Mouse (Mus musculus) embryonic stem cell, embryonic (primary cell): ENCODE results near the gene Gm28048.

ENCODE experiments used
- CTCF ChIA-PET, 4 experiments: fragments of 300-600 bp in 2 of 4; fragments of 350-600 bp in 2 of 4; sonication (Branson Sonifier 250); formaldehyde crosslinking; loops; one replicate each; lab custom pipeline; 2022; ENCODE audit warnings: inconsistent platforms in 2 of 4; lab: Charles Lee
- POLR2A ChIA-PET, 4 experiments: fragments of 300-600 bp in 2 of 4; fragments of 350-600 bp in 2 of 4; sonication (Branson Sonifier 250); formaldehyde crosslinking; loops; one replicate each; lab custom pipeline; 2022; ENCODE audit warnings: antibody characterized with exemption in 4 of 4, inconsistent platforms in 1 of 4; lab: Charles Lee

Gm28048 gene

GRCm38 (mm10) chr11:22831916-22832315 lies 150.0 kb downstream of the Gm28048 start:
- ChIA-PET POLR2A (interaction anchor here in 3 of 4 experiments (0.6 to 30.7 kb wide), 13 partner anchors 9 to 265 kb away, joined by 3 to 437 read pairs (median 7); partner anchors contain the start of gene B3gnt2 (in 2 of the 3)), CTCF (interaction anchor here in 2 of 4 experiments (0.7 to 1.0 kb wide), 3 partner anchors 8 to 863 kb away, joined by 3 to 4 read pairs (median 4); no protein-coding TSS in a partner anchor)

GRCm38 (mm10) chr11:22830684-22831083 lies 151.2 kb downstream of the Gm28048 start:
- ChIA-PET POLR2A (interaction anchor here (0.6 to 30.7 kb wide), 47 partner anchors 9 to 1566 kb away, joined by 3 to 437 read pairs (median 4); partner anchors contain the start of genes B3gnt2 (in 2 of the 4) and Zrsr1 (in 1 of the 4)), CTCF (interaction anchor here in 3 of 4 experiments (0.7 to 1.7 kb wide), 5 partner anchors 9 to 94 kb away, joined by 3 to 6 read pairs (median 5); no protein-coding TSS in a partner anchor)

- ChIA-PET CTCF (interaction anchor here in 3 of 4 experiments (0.7 to 1.7 kb wide), 4 partner anchors 15 to 93 kb away, joined by 3 to 6 read pairs (median 6); no protein-coding TSS in a partner anchor), POLR2A (interaction anchor here (0.6 to 30.7 kb wide), 50 partner anchors 9 to 1565 kb away, joined by 3 to 437 read pairs (median 4); partner anchors contain the start of genes B3gnt2 (in 2 of the 4), Cct4 (in 1 of the 4) and Zrsr1 (in 1 of the 4))
Measured at GRCm38 (mm10) chr11:22830179-22830611, 151.7 kb downstream of the Gm28048 start.

- ChIA-PET CTCF (interaction anchor here in 2 of 4 experiments (0.6 to 1.1 kb wide), 3 partner anchors 14 to 140 kb away, joined by 3 to 5 read pairs (median 4); no protein-coding TSS in a partner anchor), POLR2A (interaction anchor here in 3 of 4 experiments (0.7 to 30.7 kb wide), 26 partner anchors 8 to 222 kb away, joined by 3 to 437 read pairs (median 6); partner anchors contain the start of gene B3gnt2 (in 2 of the 3))
Measured at GRCm38 (mm10) chr11:22828988-22829632, 152.8 kb downstream of the Gm28048 start.

- CTCF ChIA-PET, result no interaction called here
- POLR2A ChIA-PET, result interaction anchor here in 3 of 4 experiments (0.5 to 30.7 kb wide), 17 partner anchors 9 to 206 kb away, joined by 3 to 437 read pairs (median 5); partner anchors contain the start of gene B3gnt2 (in 1 of the 3)
Measured at GRCm38 (mm10) chr11:22827514-22828080, 154.3 kb downstream of the Gm28048 start.

- ChIA-PET POLR2A (interaction anchor here in 3 of 4 experiments (0.5 to 30.7 kb wide), 19 partner anchors 9 to 205 kb away, joined by 3 to 437 read pairs (median 4); partner anchors contain the start of genes B3gnt2 (in 1 of the 3), Commd1 (in 1 of the 3) and Gm28048 (in 1 of the 3)), CTCF (no interaction called here)
Measured at GRCm38 (mm10) chr11:22826665-22827064, 155.2 kb downstream of the Gm28048 start.

- POLR2A ChIA-PET, result interaction anchor here in 3 of 4 experiments (0.5 to 30.7 kb wide), 17 partner anchors 10 to 322 kb away, joined by 3 to 437 read pairs (median 4); partner anchors contain the start of genes B3gnt2 (in 1 of the 3), Commd1 (in 1 of the 3) and Gm28048 (in 1 of the 3)
- CTCF ChIA-PET, result interaction anchor here in 1 of 4 experiments (0.8 kb wide), 1 partner anchor 131 kb away, joined by 3 read pairs; no protein-coding TSS in a partner anchor
Measured at GRCm38 (mm10) chr11:22826051-22826450, 155.8 kb downstream of the Gm28048 start.

GRCm38 (mm10) chr11:22825548-22825947 lies 156.3 kb downstream of the Gm28048 start:
- ChIA-PET POLR2A (interaction anchor here in 2 of 4 experiments (0.5 to 30.7 kb wide), 10 partner anchors 11 to 322 kb away, joined by 3 to 437 read pairs (median 10); partner anchors contain the start of gene B3gnt2 (in 1 of the 2)), CTCF (interaction anchor here in 1 of 4 experiments (0.8 kb wide), 1 partner anchor 131 kb away, joined by 3 read pairs; no protein-coding TSS in a partner anchor)

GRCm38 (mm10) chr11:22824049-22824705 lies 157.7 kb downstream of the Gm28048 start:
- POLR2A ChIA-PET, result interaction anchor here in 3 of 4 experiments (0.6 to 30.7 kb wide), 26 partner anchors 9 to 203 kb away, joined by 3 to 437 read pairs (median 4); partner anchors contain the start of gene B3gnt2 (in 2 of the 3)
- CTCF ChIA-PET, result interaction anchor here (0.5 to 1.5 kb wide), 6 partner anchors 9 to 149 kb away, joined by 3 to 5 read pairs (median 4); no protein-coding TSS in a partner anchor

GRCm38 (mm10) chr11:22821243-22821642 lies 160.6 kb downstream of the Gm28048 start:
- POLR2A ChIA-PET, result interaction anchor here (0.7 to 30.7 kb wide), 11 partner anchors 9 to 202 kb away, joined by 3 to 437 read pairs (median 5); partner anchors contain the start of gene B3gnt2 (in 1 of the 4)

GRCm38 (mm10) chr11:22818371-22818770 lies 163.5 kb downstream of the Gm28048 start:
- ChIA-PET CTCF (interaction anchor here in 1 of 4 experiments (0.6 kb wide), 1 partner anchor 132 kb away, joined by 3 read pairs; no protein-coding TSS in a partner anchor), POLR2A (interaction anchor here in 2 of 4 experiments (0.7 to 6.8 kb wide), 9 partner anchors 9 to 139 kb away, joined by 3 to 36 read pairs (median 5); partner anchors contain the start of gene B3gnt2 (in 1 of the 2))

More at GRCm38 (mm10) chr11:22821243-22821642, 160.6 kb downstream of the Gm28048 start:
- CTCF ChIA-PET, result interaction anchor here in 2 of 4 experiments (0.7 to 0.9 kb wide), 2 partner anchors 43 to 357 kb away, joined by 4 read pairs; no protein-coding TSS in a partner anchor

GRCm38 (mm10) chr11:22815877-22816276 lies 166.0 kb downstream of the Gm28048 start:
- CTCF ChIA-PET, result interaction anchor here in 1 of 4 experiments (0.6 kb wide), 1 partner anchor 131 kb away, joined by 3 read pairs; no protein-coding TSS in a partner anchor

GRCm38 (mm10) chr11:22815143-22815542 lies 166.7 kb downstream of the Gm28048 start:
- ChIA-PET CTCF (interaction anchor here in 2 of 4 experiments (0.6 kb wide), 2 partner anchors 131 to 187 kb away, joined by 3 to 10 read pairs; no protein-coding TSS in a partner anchor), POLR2A (interaction anchor here in 2 of 4 experiments (1.4 to 6.8 kb wide), 4 partner anchors 9 to 15 kb away, joined by 3 to 36 read pairs (median 14); no protein-coding TSS in a partner anchor)

More at GRCm38 (mm10) chr11:22815877-22816276, 166.0 kb downstream of the Gm28048 start:
- POLR2A ChIA-PET, result interaction anchor here in 2 of 4 experiments (0.6 to 6.8 kb wide), 8 partner anchors 8 to 230 kb away, joined by 3 to 36 read pairs (median 4); no protein-coding TSS in a partner anchor

GRCm38 (mm10) chr11:22813921-22814704 lies 167.8 kb downstream of the Gm28048 start:
- CTCF ChIA-PET, result interaction anchor here in 1 of 4 experiments (0.6 kb wide), 1 partner anchor 505 kb away, joined by 3 read pairs; no protein-coding TSS in a partner anchor
- POLR2A ChIA-PET, result interaction anchor here in 2 of 4 experiments (1.3 to 2.3 kb wide), 4 partner anchors 10 to 15 kb away, joined by 3 to 14 read pairs (median 8); no protein-coding TSS in a partner anchor

GRCm38 (mm10) chr11:22813427-22813826 lies 168.5 kb downstream of the Gm28048 start:
- CTCF ChIA-PET, result interaction anchor here in 1 of 4 experiments (0.6 kb wide), 1 partner anchor 505 kb away, joined by 3 read pairs; no protein-coding TSS in a partner anchor
- POLR2A ChIA-PET, result interaction anchor here in 2 of 4 experiments (1.3 to 2.3 kb wide), 3 partner anchors 12 to 16 kb away, joined by 3 to 14 read pairs (median 12); no protein-coding TSS in a partner anchor
